Mouse (Mus musculus) hindbrain, embryonic 15.5 days (tissue): ENCODE results near the gene Tmem216. TPM values are rescaled to one million over a fixed set of nuclear protein-coding genes. Genes with fewer than 3 reads are reported as not detected.

ENCODE experiments used
- ATAC-seq: fragments of 200-750 bp; cut with Nextera tagmentation; 2 replicates; pipeline ENCODE4 v1.8.0; 2017; ENCODE audit warnings: low read depth, moderate number of reproducible peaks, moderate TSS enrichment; ENCODE audit not compliant: low FRiP score
- H3K27ac ChIP-seq: fragments of 300-500 bp; sonication (generic); replicated peaks from 2 replicates; pipeline ENCODE4 v1.5.1; 2015; ENCODE audit warnings: mild to moderate bottlenecking, inconsistent platforms
- H3K27me3 ChIP-seq: fragments of 300-500 bp; sonication (generic); 2 replicates; pipeline ENCODE4 v1.6.1; 2015; ENCODE audit warnings: control low read depth, inconsistent platforms
- H3K36me3 ChIP-seq: fragments of 300-500 bp; sonication (generic); 2 replicates; pipeline ENCODE4 v1.6.1; 2015; ENCODE audit warnings: control low read depth, inconsistent platforms
- H3K4me1 ChIP-seq: fragments of 300-500 bp; sonication (generic); replicated peaks from 2 replicates; pipeline ENCODE4 v1.6.1; 2015; ENCODE audit warnings: control low read depth, inconsistent platforms
- H3K4me2 ChIP-seq: fragments of 300-500 bp; sonication (generic); 2 replicates; pipeline ENCODE4 v1.6.1; 2015; ENCODE audit warnings: moderate library complexity, mild to moderate bottlenecking, inconsistent platforms
- H3K4me3 ChIP-seq: fragments of 300-500 bp; sonication (generic); 2 replicates; pipeline ENCODE4 v1.5.1; 2015; ENCODE audit warnings: mild to moderate bottlenecking, inconsistent platforms
- H3K9ac ChIP-seq: fragments of 300-500 bp; sonication (generic); 2 replicates; pipeline ENCODE4 v1.6.1; 2015; ENCODE audit warnings: inconsistent platforms
- H3K9me3 ChIP-seq: fragments of 300-500 bp; sonication (generic); 2 replicates; pipeline ENCODE4 v1.6.1; 2016; ENCODE audit warnings: control low read depth, inconsistent platforms
- WGBS: fragments of 180-500 bp; shearing (Covaris S2); methylation state at CpG from one replicate; pipeline ENCODE4 v1.1.7; 2015; 5-methylcytosine and 5-hydroxymethylcytosine counted together
- polyA plus RNA-seq: library from polyadenylated mRNA; unstranded; fragments of >200 nt; fragmentation: Nextera tagmentation; extraction: Ambion mirVana; gene quantifications from 2 replicates; pipeline ENCODE4 v1.2.1, GENCODE M21; 2015

Gene Tmem216
- polyA plus RNA-seq, 1 experiment from 2014 or later = 51.4 TPM

GRCm38 (mm10) chr19:10589127-10589857 lies 33.3 kb upstream of the Tmem216 start:
- H3K9me3 ChIP-seq = no peaks in the 10 kb centered on the region
- ATAC-seq = no peak
- H3K4me2 ChIP-seq = no peak overlapping the region
- H3K4me3 ChIP-seq = no peak overlapping the region
- WGBS = 68% methylated on average over 5 of the region's 5 CpGs
- no peak overlapping the region for H3K27ac ChIP-seq
- H3K4me1 ChIP-seq = no peaks in the 10 kb centered on the region
- no peak overlapping the region for H3K9ac ChIP-seq
- H3K36me3 ChIP-seq = peaks cover 6% of the 10 kb centered on the region; the same call in 1 of the 2 replicates
- no peaks in the 10 kb centered on the region for H3K27me3 ChIP-seq

DNA sequence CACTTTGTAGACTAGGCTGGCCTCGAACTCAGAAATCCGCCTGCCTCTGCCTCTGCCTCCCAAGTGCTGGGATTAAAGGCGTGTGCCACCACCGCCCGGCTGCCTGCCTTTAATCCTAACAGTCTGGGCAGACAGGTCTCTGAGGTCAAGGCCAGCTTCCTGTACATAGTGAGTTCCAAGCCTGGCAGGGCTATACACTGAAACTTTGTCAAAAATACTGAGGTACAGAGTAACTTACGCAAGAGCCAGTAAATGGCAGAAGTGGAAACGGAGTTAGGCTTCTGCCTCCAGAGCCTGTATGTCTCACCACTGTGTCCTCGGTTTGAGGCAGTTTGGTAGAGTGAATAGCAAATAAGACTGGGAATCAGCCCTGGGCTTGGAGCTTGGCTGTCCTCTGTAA lies 31.2 kb upstream of the Tmem216 start:
- WGBS = 89% methylated on average over 8 of the region's 8 CpGs
- H3K27ac ChIP-seq = no peak overlapping the region
- H3K27me3 ChIP-seq = no peaks in the 10 kb centered on the region
- no peak for ATAC-seq
- H3K4me1 ChIP-seq = no peaks in the 10 kb centered on the region
- H3K9ac ChIP-seq = no peak overlapping the region
- H3K4me2 ChIP-seq = no peak overlapping the region
- no peaks in the 10 kb centered on the region for H3K9me3 ChIP-seq
- peaks cover 6% of the 10 kb centered on the region for H3K36me3 ChIP-seq
- no peak overlapping the region for H3K4me3 ChIP-seq

GRCm38 (mm10) chr19:10585112-10585511 lies 29.1 kb upstream of the Tmem216 start:
- Histone ChIP-seq H3K4me3 (no peak overlapping the region), H3K27me3 (no peaks in the 10 kb centered on the region), H3K27ac (no peak overlapping the region), H3K9ac (no peak overlapping the region), H3K4me1 (no peaks in the 10 kb centered on the region), H3K4me2 (no peak overlapping the region), H3K9me3 (no peaks in the 10 kb centered on the region), H3K36me3 (peaks cover 6% of the 10 kb centered on the region)
- ATAC-seq = no peak
- 91% methylated on average over 8 of the region's 8 CpGs for WGBS

DNA sequence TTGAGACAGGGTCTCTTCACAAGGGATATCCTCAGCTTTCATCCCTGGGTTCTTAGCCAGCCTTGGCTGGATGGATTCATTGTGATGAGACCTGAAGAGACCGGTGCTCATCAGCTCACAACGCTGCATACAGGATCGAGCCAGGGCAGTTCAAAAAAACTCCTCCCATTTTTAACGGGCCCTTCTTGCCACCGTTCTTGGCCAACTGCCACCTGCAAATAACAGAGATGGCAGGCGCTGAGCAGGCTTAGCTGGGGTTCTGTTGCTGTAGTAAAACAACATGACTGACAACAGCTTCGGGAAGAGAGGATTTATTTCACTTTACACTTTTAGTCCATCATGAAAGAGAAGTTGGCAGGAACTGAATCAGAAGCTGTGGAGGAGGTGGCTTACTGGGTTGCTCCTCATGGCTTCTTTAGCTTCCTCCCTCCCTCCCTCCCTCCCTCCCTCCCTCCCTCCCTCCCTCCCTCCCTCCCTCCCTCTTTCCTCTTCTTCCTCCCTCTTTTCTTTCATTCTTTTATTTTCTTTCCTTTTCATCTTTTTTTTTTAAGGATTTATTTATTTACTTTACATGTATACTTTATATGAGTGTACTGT lies 27.6 kb upstream of the Tmem216 start:
- 66% methylated on average over 7 of the region's 7 CpGs for WGBS
- peaks cover 4% of the 10 kb centered on the region for H3K36me3 ChIP-seq
- H3K4me3 ChIP-seq = no peak overlapping the region
- H3K4me1 ChIP-seq = peaks cover 3% of the 10 kb centered on the region
- no peaks in the 10 kb centered on the region for H3K27me3 ChIP-seq
- no peak overlapping the region for H3K9ac ChIP-seq
- H3K27ac ChIP-seq = no peak overlapping the region
- H3K9me3 ChIP-seq = no peaks in the 10 kb centered on the region
- H3K4me2 ChIP-seq = no peak overlapping the region
- ATAC-seq = no peak

DNA sequence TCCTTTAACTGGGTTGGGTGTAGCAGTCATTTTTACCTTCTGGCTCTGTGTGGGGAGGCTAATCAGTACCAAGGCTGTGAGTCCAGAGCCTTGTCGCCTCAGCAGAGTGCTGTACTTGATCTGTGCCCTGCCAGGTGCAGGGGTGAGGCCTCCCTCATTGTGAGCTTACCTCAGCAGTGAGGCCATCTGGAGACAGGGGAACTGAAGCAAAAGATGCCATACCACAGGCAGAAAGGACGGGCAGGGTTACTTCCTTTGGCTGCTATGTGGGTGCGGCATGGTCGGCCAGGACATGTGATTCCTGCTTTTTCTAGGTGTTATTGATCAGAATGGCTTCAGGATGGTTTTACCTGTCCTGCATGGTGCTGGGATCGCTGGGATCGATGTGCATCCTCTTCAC lies 25.9 kb upstream of the Tmem216 start:
- ATAC-seq = no peak
- no peak overlapping the region for H3K9ac ChIP-seq
- no peak overlapping the region for H3K27ac ChIP-seq
- 83% methylated on average over 6 of the region's 6 CpGs for WGBS
- H3K36me3 ChIP-seq = peaks cover 2% of the 10 kb centered on the region; the same call in 1 of the 2 replicates
- H3K4me1 ChIP-seq = peaks cover 14% of the 10 kb centered on the region
- no peak overlapping the region for H3K4me2 ChIP-seq
- no peaks in the 10 kb centered on the region for H3K9me3 ChIP-seq
- no peak overlapping the region for H3K4me3 ChIP-seq
- H3K27me3 ChIP-seq = no peaks in the 10 kb centered on the region

DNA sequence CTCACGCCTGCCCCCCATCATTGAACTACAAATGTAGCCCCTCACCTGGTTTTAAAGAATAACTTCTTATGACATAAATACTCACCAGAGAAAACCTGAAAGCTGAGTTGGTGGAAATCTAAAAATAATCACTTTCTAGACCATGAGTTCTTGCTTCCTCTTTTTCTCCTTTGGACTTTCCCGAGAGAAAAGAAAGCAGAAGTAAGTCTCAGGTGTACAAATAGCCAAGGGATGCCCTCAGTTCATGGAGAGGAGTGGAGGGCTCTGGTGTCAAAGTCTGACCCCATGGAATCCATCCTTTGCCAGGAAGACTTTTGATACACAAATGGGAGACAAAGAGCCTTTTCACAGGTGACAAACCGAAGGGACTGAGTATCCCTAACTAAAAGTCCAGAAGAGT lies 24.7 kb upstream of the Tmem216 start:
- H3K27me3 ChIP-seq = no peaks in the 10 kb centered on the region
- H3K36me3 ChIP-seq = peaks cover 2% of the 10 kb centered on the region; the same call in 1 of the 2 replicates
- WGBS = 84% methylated on average over 3 of the region's 3 CpGs
- no peak overlapping the region for H3K4me3 ChIP-seq
- no peak overlapping the region for H3K4me2 ChIP-seq
- no peak overlapping the region for H3K27ac ChIP-seq
- H3K9ac ChIP-seq = no peak overlapping the region
- ATAC-seq = no peak
- peaks cover 21% of the 10 kb centered on the region for H3K4me1 ChIP-seq
- H3K9me3 ChIP-seq = no peaks in the 10 kb centered on the region

DNA sequence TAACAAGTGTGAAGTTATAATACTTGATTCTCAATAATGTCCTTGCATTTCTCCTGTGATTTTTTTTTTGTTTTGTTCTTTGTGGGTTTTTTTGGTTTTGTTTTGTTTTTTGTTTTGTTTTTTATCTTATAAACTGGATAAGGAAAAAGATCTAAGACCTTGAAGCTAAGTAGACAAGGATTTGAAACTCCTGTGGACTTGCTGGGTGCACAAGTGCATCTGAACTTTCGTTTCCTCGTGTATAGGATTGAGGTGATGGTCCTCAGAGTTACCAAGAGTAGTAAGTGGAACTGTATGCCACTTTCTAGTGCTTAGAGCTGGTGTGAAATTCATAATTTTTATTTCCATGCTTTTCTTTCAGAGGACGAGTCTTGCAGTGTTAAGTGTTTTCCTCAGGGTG lies 24.1 kb upstream of the Tmem216 start:
- no peak overlapping the region for H3K27ac ChIP-seq
- no peaks in the 10 kb centered on the region for H3K9me3 ChIP-seq
- no peak overlapping the region for H3K9ac ChIP-seq
- peaks cover under 1% of the 10 kb centered on the region; the same call in 1 of the 2 replicates for H3K36me3 ChIP-seq
- no peak overlapping the region for H3K4me2 ChIP-seq
- no peaks in the 10 kb centered on the region for H3K27me3 ChIP-seq
- WGBS = 83% methylated on average over 3 of the region's 3 CpGs
- ATAC-seq = no peak
- H3K4me1 ChIP-seq = peaks cover 27% of the 10 kb centered on the region
- H3K4me3 ChIP-seq = no peak overlapping the region

DNA sequence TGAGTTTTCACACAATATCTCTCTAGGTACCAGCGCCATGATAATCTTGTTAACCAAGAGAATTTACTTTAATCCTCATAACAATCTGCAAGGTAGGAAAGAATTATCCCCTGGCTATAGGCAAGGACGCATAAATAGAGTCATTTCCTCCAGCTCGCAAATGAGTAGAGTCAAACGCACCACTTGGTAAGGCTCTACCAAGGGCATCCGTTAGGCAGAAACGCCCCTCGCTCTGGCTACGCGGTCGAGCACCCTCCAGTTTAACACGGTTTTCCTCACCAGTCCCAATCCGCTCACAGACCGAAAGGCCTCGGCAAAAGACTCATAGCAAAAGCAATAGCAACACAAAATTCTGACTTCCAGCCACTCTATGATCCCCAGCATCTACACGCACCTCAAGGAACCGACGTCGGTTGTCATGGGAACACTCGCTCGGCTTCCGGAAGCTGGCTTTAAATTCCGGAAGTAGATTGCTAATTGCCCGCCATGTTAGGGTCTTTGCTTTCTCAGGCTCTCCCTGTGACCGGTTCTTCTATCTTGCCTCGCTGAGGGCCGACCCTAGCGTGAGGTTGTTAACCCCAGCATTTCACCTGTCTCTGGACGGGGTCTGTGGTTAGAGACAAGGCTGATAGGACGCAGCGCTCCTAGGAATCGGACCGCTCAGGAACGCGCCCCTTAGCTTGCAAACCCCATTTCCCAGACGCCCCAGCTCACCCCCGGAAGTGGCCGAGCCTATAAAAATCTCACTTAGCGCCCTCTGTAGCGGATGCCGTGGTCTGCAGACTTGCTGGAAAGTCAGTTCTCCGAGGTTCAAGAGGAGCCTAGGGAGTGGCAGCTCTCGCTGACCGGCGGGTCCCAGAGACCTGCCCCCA lies 20.9 kb upstream of the Tmem216 start, which contains the start of the genes Cyb561a3 and Tmem138:
Gene Cyb561a3 (plus strand): TSS at position 483 of the 872 bp plus-strand sequence.
Gene Tmem138 (minus strand): TSS at position 673 of the 872 bp plus-strand sequence.
- Histone ChIP-seq H3K4me2 (peak within 1 kb of the TSS; percentile 67), H3K9ac (peak within 1 kb of the TSS; percentile 77), H3K4me3 (peak within 1 kb of the TSS; percentile 74), H3K27ac (peak within 1 kb of the TSS; percentile 95), H3K27me3 (no peaks in the 10 kb centered on the region), H3K4me1 (peaks cover 27% of the 10 kb centered on the region), H3K36me3 (peaks cover 25% of the 10 kb centered on the region), H3K9me3 (no peaks in the 10 kb centered on the region)
- ATAC-seq = peak; percentile 98
- under 1% methylated on average over 44 of the region's 44 CpGs for WGBS

DNA sequence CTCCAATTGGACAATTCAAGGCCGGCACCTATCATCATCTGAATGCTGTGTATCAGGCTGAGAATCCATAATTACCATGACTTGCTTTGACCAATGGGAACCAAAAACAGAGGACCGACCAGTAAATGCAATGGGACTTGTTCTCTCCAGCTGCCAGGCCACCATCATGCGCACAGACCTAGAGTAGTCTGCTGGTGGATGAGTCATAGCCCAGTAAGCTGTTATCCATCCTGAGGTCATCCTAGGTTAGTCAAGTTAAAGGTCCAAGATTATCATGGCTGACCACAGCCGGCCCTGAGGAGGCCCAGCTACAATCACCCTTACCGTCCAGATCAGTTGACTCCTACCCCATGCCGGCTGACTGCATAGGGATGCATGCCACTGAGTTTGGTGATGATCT lies 13.6 kb upstream of the Tmem216 start:
- no peak for ATAC-seq
- H3K27me3 ChIP-seq = no peaks in the 10 kb centered on the region
- H3K36me3 ChIP-seq = peaks cover 49% of the 10 kb centered on the region
- no peaks in the 10 kb centered on the region for H3K4me1 ChIP-seq
- no peaks in the 10 kb centered on the region for H3K9me3 ChIP-seq
- no peak overlapping the region for H3K27ac ChIP-seq
- no peak overlapping the region for H3K4me3 ChIP-seq
- WGBS = 96% methylated on average over 6 of the region's 6 CpGs
- H3K9ac ChIP-seq = no peak overlapping the region
- H3K4me2 ChIP-seq = no peak overlapping the region

DNA sequence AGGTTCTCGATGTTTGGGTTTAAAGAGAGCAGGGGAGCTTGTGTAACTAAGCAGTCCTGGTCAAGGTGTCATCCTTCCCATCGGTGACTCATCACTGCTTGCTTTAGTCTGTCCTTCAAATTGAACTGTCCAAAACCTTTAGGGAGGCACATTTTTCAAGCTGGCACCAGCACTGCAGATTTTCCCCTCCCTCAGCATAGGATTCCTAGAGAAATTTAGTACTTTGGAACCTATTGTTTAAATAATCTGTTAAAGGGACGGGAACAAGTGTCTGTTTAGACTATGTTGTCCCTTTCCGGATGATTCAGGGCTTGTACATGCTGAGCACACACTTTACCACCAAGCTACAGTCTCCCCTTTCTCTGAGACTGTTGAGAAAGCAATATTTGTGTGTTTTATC lies 9.2 kb upstream of the Tmem216 start:
- Histone ChIP-seq H3K9ac (no peak overlapping the region), H3K27me3 (no peaks in the 10 kb centered on the region), H3K9me3 (no peaks in the 10 kb centered on the region), H3K4me3 (no peak overlapping the region), H3K4me2 (no peak overlapping the region), H3K27ac (no peak overlapping the region), H3K4me1 (no peaks in the 10 kb centered on the region), H3K36me3 (peaks cover 13% of the 10 kb centered on the region)
- 81% methylated on average over 4 of the region's 4 CpGs for WGBS
- no peak for ATAC-seq

GRCm38 (mm10) chr19:10564278-10564677 lies 8.2 kb upstream of the Tmem216 start:
- Histone ChIP-seq H3K4me3 (no peak overlapping the region), H3K4me2 (no peak overlapping the region), H3K4me1 (no peaks in the 10 kb centered on the region), H3K36me3 (peaks cover 6% of the 10 kb centered on the region; the same call in 1 of the 2 replicates), H3K27me3 (no peaks in the 10 kb centered on the region), H3K9ac (no peak overlapping the region), H3K27ac (no peak overlapping the region), H3K9me3 (no peaks in the 10 kb centered on the region)
- ATAC-seq = no peak
- WGBS = 86% methylated on average over 6 of the region's 6 CpGs

GRCm38 (mm10) chr19:10562351-10562750 lies 6.3 kb upstream of the Tmem216 start:
- Histone ChIP-seq H3K27ac (no peak overlapping the region), H3K36me3 (no peaks in the 10 kb centered on the region), H3K9ac (no peak overlapping the region), H3K9me3 (no peaks in the 10 kb centered on the region), H3K4me3 (no peak overlapping the region), H3K4me1 (no peaks in the 10 kb centered on the region), H3K27me3 (no peaks in the 10 kb centered on the region), H3K4me2 (no peak overlapping the region)
- no peak for ATAC-seq
- 58% methylated on average over 5 of the region's 5 CpGs for WGBS
